Mouse (Mus musculus): ENCODE data around the gene Grin2b. TPM values are rescaled to one million over a fixed set of nuclear protein-coding genes. Genes with fewer than 3 reads are reported as not detected.
"Not testable (repeated sequence)": the region's sequence is repeated elsewhere in the genome, so short reads cannot be mapped to it uniquely, and the experiment has no call there.

Grin2b gene
- polyA plus RNA-seq, 2 experiments from 2014 or later = 0.09 TPM; not detected in 1

DNA sequence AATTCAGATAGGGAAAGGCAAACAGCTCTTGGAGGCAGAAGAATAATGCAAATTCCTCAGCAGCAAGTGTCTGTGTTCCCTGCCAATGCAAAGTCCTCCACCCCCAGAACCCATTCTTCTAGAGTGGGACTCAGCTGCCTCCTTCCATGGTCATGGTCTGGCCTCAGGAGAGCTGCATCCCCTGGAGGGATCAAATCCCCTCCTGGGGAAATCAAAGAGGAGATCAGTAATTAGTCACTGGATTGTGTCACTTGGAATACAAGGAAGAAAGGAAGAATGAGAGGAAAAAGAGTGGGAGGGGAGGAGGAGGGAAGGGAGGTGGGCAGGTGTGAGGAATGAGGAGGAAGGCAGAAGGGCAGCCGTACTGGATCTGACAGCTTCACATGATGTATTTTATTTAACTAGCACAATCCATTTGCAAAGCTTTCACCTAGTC lies 278.5 kb downstream of the Grin2b start:
- no peak for ATAC-seq

DNA sequence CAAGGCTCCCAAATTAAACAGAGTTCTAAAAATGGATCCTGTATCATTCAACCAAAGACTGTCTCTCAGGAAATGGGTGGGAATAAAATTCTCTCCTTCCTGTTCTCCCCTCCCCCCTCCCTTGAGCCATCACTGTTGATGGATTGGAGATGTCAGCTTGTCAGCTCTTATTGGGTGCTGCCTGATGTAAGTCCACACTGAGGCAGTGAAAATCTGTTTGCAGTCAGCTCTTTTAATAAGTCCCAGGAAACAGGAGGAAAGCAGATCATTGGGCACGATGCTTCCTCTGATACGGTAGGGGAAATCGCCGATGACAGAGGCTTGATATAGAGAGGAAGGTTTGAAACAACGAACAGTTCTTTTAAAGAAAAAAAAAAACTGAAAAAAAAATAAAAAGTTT lies 290.7 kb downstream of the Grin2b start:
- no peak for ATAC-seq

GRCm38 (mm10) chr6:135876163-135876726 lies 297.1 kb downstream of the Grin2b start:
- ATAC-seq = no peak

DNA sequence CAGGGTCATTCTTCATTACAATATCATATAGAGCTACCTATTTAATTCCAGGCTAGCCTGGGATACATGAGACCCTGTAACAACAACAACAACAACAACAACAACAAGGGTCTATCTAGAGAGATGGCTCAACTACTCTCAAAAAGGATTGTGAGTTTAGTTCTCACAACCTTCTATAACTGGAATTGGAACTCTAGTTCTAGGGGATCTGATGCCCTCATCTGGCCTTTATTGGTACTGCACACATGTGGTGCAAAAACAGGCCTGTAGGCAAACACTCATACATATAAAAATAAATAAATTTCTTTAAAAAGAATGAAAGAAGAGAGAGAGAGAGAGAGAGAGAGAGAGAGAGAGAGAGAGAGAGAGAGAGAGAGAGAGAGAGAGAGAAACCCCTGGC lies 298.7 kb downstream of the Grin2b start:
- ATAC-seq = no peak

GRCm38 (mm10) chr6:135865832-135866231 lies 307.5 kb downstream of the Grin2b start:
- no peak for ATAC-seq

- ATAC-seq = no peak
These were observed 309.3 kb downstream of the Grin2b start for GRCm38 (mm10) chr6:135863965-135864364.

GRCm38 (mm10) chr6:135859502-135859901 lies 313.8 kb downstream of the Grin2b start:
- no peak for ATAC-seq

- no peak for ATAC-seq
These were observed 319.1 kb downstream of the Grin2b start for GRCm38 (mm10) chr6:135854173-135854591.

DNA sequence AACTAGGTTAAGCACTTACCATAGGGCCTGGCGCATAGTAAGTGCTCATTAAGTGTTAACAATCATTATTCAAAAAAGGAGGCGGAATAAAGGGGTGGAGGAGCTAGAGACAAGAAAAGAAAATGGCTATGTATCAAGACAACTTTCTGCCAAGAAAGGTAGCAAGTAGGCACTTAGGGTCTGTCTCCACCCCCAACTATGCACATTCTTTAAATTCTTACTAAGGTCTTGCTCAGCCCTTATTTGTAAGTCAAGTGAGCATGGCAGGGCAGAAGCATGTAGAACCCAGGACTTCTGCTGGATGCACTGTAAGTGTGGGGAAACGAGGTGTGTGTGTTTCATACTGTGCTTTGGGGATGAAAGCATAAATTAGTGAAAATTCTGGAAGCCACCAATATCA lies 329.6 kb downstream of the Grin2b start:
- no peak for ATAC-seq

- no peak for ATAC-seq
These were observed 337.0 kb downstream of the Grin2b start for GRCm38 (mm10) chr6:135836353-135836752.

GRCm38 (mm10) chr6:135833542-135833941 lies 339.8 kb downstream of the Grin2b start:
- no peak for ATAC-seq

- ATAC-seq = no peak
These were observed 341.3 kb downstream of the Grin2b start for GRCm38 (mm10) chr6:135832041-135832440.

DNA sequence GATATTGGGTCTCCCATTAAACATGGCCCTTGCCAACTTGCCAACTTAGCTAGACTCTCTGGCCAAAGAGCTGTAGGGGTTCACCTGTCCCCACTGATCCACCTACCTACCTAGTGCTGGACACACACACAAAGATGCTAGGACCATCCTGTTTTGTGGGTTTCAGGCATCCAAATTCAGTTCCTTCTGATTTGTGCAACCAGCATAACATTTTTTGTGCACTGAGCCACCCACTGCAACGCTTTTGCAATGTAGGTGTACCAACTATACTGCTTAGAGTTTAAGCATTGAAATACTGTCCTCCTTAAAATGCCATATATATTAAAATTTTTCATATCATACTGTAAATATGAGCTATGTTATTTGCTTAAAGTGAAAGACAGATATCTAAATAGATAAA lies 342.3 kb downstream of the Grin2b start:
- ATAC-seq = no peak

- ATAC-seq = no peak
These were observed 343.9 kb downstream of the Grin2b start for GRCm38 (mm10) chr6:135829458-135829857.

DNA sequence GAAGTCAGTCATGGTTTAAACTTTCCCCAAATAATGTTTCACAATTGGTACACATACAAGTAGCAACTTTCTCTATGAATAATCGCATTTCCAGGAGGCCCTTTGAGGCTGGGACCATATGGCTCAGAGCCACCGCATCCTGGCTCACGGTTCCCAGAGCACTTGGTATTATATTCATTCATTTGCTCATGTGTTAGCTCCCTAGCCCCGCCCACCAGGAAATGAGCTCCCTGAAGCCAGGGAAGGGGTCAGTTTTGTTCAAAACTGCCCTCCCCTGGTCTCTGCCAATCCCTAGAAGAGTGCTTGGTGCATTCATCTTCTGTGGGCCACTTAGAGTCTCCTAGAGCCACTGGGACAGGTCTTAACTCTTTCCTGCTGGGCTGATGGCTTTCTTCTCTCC lies 344.3 kb downstream of the Grin2b start:
- no peak for ATAC-seq

DNA sequence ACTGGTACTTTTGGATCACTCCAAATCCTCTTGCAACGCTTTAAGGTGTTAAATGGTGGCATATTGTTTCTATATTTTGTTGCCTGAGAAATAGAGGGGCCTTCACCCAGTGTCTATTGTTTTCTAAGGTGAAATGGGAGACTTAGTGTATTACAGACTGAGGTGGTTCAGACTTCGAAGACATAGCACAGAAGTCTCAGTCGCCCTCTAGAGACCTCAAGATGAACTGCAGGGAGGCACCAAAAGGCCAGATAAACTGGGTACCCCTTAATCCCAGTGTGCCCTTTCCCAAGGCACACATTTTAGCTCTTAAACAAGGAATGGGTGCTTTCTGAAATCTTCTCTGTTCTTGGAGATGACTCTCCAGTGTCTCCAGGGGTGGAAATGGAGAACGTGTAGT lies 345.4 kb downstream of the Grin2b start:
- ATAC-seq = peak; percentile 49

GRCm38 (mm10) chr6:135827317-135827716 lies 346.0 kb downstream of the Grin2b start:
- no peak for ATAC-seq

DNA sequence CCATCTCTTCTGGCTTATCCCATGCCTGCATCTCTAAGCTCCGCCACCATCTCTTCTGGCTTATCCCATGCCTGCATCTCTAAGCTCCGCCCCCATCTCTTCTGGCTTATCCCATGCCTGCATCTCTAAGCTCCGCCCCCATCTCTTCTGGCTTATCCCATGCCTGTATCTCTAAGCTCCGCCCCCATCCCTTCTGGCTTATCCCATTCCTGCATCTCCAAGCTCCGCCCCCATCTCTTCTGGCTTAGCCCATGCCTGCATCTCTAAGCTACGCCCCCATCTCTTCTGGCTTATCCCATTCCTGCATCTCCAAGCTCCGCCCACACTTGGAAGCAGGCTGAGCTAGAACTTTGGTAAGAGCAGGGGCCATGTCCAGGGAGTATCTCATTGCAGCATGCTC lies 346.5 kb downstream of the Grin2b start:
- ATAC-seq = not testable (repeated sequence)

DNA sequence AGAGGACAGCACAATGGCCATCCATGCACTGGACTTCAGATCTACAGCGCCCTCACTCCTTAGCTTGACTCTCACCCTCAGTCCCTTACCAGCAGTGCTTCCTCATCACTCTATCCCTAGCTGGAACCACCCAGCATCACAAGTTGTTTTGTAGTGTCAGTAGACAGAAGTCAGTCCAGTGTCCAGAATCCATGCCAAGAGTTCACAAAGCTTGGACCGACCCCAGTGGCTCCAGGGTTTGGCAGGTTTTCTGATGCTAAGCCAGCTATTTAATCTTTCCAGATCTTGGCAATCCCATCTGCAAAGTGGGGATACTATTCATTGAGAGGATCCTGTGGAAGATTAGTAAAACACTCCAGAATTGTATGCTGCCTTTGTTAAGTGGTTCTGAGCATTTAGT lies 355.9 kb downstream of the Grin2b start:
- ATAC-seq = no peak

DNA sequence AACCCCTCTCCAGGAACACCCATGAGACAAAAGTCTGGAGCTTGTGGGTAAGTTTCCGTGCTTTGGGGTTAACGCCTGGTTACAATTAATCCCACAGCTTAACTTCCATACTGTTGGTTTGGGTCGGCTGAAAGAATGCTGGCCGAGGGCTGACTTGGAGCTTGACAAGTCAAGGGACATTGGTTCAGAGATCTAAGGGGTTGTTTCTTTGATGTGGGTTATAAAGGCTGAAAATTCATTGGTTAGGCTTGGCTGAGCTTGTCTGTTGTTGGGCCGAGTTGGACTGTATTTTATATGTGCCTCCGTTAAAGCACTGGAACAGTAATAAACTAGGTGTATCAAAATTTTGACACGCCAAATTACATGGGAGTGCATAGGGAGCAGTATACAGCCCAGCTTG lies 359.6 kb downstream of the Grin2b start:
- no peak for ATAC-seq

DNA sequence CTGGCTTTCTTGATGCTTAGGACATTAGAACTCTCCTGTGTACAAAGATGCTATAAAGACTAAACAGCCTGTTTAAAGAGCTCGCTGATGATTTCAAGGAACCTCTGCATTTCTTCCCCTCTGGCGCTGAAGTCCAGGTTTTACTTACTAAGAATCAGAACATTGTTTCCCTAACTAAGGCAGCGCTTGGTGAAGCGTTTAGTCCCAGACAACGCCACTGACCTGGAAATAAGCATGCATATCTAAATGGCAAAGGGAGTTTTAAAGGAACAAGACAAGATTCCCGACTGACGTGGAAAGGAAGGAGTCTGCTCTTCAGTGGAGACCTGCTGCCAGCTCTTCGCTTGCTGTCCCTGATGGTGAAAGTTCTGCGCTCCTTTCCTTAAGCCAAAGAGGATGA lies 367.9 kb downstream of the Grin2b start:
- ATAC-seq = no peak

- ATAC-seq = no peak
These were observed 373.4 kb downstream of the Grin2b start for GRCm38 (mm10) chr6:135799949-135800348.

GRCm38 (mm10) chr6:135798202-135798992 lies 374.9 kb downstream of the Grin2b start:
- ATAC-seq = no peak

DNA sequence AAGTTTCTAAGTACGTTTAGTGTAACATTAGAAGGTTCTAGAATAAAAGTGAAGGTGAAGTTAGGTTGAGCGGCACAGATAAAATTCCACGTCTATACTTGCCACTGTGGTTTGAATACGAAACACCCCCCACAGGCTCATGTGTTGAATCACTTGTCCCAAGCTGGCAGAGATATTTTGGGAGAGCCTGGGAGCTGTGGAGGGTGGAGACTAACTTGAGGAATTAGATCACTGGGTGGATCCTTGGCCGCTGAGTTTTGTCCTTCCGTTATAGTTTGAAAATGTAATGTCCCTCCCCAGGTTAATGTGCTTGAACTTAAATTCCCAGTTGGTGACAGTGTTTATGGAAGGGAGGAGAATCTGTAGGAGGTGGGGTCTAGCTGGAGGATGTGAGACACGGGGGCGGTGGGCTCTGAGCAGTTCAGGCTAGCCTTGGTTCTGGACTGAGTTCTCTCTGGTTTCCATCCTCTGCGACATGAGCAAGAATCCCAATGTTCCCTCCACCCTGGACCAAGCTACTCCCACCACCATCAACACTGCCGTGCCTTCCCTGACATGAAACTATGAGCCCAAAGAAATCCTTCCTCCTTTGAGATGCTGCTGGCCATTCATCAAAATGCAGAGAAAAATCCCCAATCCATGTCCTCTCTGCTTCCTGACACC lies 375.8 kb downstream of the Grin2b start:
- ATAC-seq = no peak

All from activated CD4-positive, CD25-positive, alpha-beta regulatory T cell, adult 4 months (primary cell).